Mouse (Mus musculus) c-Kit-positive CD71-positive TER-119-negative erythroid progenitor cells, embryonic 14.5 days (primary cell): ENCODE measurements around the gene Olfr312.
"Not testable (repeated sequence)": the region's sequence is repeated elsewhere in the genome, so short reads cannot be mapped to it uniquely, and the experiment has no call there.

Experiments used
- DNase-seq: peaks from one replicate; pipeline ENCODE4 v3.0.0-alpha.2; 2013; ENCODE audit warnings: low read depth

Gene Olfr312

GRCm38 (mm10) chr11:58828937-58829336, at the start of gene Olfr312:
Olfr312 (plus strand) TSS chr11:58829237.
- DNase-seq: not testable (repeated sequence)

- DNase-seq: no peak
Measured at GRCm38 (mm10) chr11:58782480-58783089, 46.5 kb upstream of the Olfr312 start, which contains the start of gene Olfr314. Olfr314 (plus strand) TSS chr11:58782952.

- no peak for DNase-seq
Measured at GRCm38 (mm10) chr11:58784182-58784581, 44.9 kb upstream of the Olfr312 start.

- DNase-seq: no peak
Measured at GRCm38 (mm10) chr11:58787651-58788050, 41.4 kb upstream of the Olfr312 start.

GRCm38 (mm10) chr11:58788346-58788745, 40.7 kb upstream of the Olfr312 start:
- no peak for DNase-seq

- DNase-seq: no peak
Measured at GRCm38 (mm10) chr11:58789532-58789931, 39.5 kb upstream of the Olfr312 start.

- no peak for DNase-seq
Measured at GRCm38 (mm10) chr11:58790053-58790452, 39.0 kb upstream of the Olfr312 start.

- no peak for DNase-seq
Measured at GRCm38 (mm10) chr11:58790646-58791045, 38.4 kb upstream of the Olfr312 start.

- no peak for DNase-seq
Measured at GRCm38 (mm10) chr11:58795856-58796255, 33.2 kb upstream of the Olfr312 start.

GRCm38 (mm10) chr11:58796850-58797249, 32.2 kb upstream of the Olfr312 start:
- no peak for DNase-seq

GRCm38 (mm10) chr11:58799747-58800146, 29.3 kb upstream of the Olfr312 start:
- DNase-seq: no peak

- DNase-seq: no peak
Measured at GRCm38 (mm10) chr11:58801558-58802228, 27.3 kb upstream of the Olfr312 start, which contains the start of gene Fam183b. Fam183b (minus strand) TSS chr11:58801960.

- DNase-seq: no peak
Measured at GRCm38 (mm10) chr11:58803871-58804270, 25.2 kb upstream of the Olfr312 start.

GRCm38 (mm10) chr11:58804393-58804792, 24.6 kb upstream of the Olfr312 start:
- DNase-seq: no peak

- DNase-seq: no peak
Measured at GRCm38 (mm10) chr11:58812001-58812400, 17.0 kb upstream of the Olfr312 start.

GRCm38 (mm10) chr11:58814700-58815099, 14.3 kb upstream of the Olfr312 start, which contains the start of gene Olfr313:
Olfr313 (plus strand) TSS chr11:58815000.
- not testable (repeated sequence) for DNase-seq

GRCm38 (mm10) chr11:58815676-58816075, 13.4 kb upstream of the Olfr312 start:
- DNase-seq: no peak

- DNase-seq: no peak
Measured at GRCm38 (mm10) chr11:58829764-58830163, 727 bp downstream of the Olfr312 start.

GRCm38 (mm10) chr11:58832541-58832940, 3.5 kb downstream of the Olfr312 start:
- not testable (repeated sequence) for DNase-seq

- DNase-seq: not testable (repeated sequence)
Measured at GRCm38 (mm10) chr11:58838951-58839350, 9.9 kb downstream of the Olfr312 start, which contains the start of gene Olfr311. Olfr311 (plus strand) TSS chr11:58839251.

- peak; percentile 100 for DNase-seq
Measured at GRCm38 (mm10) chr11:58846919-58847461, 18.0 kb downstream of the Olfr312 start, which contains the start of gene Gm12258. Gm12258 (plus strand) TSS chr11:58847158.

GRCm38 (mm10) chr11:58847636-58848035, 18.6 kb downstream of the Olfr312 start:
- no peak for DNase-seq

- DNase-seq: no peak
Measured at GRCm38 (mm10) chr11:58849731-58850130, 20.7 kb downstream of the Olfr312 start.
